Mouse (Mus musculus) thymus, postnatal 36 days (tissue): ENCODE measurements around the gene Ica1l.

ENCODE experiments used
- DNase-seq, 2 experiments: peaks; one replicate each; pipeline ENCODE4 v3.0.0; 2022; ENCODE audit warnings: mixed read lengths in 2 of 2

The Ica1l gene

DNA sequence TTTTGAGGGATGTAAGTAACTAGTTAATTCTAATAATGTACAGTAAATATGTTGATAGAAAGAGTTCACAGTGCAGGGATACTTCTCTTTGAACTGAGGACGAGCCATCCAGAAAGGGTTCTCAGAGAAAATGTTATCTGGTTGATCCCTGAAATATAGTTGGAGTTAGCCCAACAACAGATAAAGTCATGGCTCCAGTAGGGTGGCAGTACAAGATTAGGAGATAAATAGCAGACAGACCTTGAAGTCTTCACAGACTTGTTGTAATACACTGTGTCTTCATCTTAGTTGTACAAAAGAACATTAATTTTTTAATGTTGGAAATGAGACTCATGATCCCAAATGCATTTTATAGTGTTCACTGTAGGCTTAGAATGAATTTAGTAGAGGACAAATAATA, 83.0 kb downstream of the Ica1l start:
- DNase-seq, result no peak

DNA sequence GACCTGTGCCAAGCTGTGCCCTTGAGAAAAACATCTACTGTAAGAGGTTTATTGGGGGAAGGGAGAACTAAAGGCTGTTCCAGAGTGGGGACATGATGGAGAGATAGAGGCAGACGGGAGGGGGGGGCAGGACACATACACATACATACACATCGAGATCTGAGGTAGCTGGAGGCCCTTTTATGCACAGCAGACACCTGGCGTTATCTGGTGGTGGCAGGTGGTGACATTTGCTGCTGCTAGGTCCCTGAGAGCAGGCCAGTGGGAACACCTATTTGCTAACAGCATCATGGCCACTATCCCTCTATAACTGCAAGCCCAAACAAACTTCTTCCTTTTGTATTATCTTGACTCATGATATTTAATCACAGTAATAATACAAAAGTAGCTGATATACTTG, 85.8 kb downstream of the Ica1l start:
- no peak for DNase-seq

DNA sequence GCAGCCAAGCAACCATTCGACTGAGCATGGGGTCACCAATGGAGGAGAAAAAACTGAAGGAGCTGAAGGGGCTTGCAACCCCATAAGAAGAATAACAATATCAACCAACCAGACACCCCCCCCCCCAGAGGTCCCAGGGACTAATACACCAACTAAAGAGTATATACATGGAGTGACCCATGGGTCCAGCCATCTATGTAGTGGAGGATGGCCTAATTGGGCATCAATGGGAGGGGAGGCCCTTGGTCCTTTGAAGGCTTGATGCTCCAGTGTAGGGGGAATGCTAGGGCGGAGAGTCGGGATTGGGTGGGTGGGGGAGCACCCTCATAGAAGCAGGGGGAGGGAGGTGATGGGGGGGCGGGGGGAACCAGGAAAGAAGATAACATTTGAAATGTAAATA, 95.5 kb downstream of the Ica1l start:
- no peak for DNase-seq

DNA sequence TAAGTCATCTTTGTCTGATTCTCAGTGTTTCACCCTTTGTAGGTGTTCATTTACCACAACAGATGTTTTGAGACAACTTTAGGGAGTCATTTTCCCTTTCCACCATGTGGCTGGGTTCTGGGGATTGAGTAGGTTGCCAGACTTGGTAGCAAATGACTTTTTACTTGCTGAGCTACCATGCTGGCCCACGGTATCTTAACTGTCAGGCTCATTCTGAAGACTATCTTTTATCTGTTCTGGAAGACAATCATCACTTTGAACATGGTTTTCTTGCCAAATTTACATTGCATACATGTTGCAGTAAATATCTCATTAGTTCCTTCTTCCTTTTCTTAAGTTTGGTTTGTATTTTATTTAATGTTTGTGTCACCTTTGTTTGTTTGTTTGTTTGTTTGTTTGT, 97.0 kb downstream of the Ica1l start:
- DNase-seq, result no peak

DNA sequence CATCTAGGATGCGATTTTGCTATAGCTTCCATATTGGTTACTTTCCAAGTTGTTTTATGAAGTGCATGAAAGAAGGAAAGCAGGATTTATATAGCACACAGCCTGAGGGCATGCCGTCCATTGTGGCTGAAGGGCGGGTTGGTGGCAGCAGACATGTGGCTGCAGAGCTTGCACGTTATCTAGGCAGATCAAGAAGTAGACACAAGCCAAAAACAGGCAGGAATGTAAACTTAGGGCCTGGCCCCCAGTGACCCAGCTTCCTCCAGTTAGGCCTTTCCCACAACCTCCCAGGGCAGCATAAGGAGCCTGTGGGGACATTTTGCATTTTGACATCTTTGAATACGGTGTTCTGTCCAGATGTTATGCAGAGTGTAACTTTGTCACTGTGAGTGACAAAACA, 99.2 kb downstream of the Ica1l start:
- DNase-seq, result no peak

DNA sequence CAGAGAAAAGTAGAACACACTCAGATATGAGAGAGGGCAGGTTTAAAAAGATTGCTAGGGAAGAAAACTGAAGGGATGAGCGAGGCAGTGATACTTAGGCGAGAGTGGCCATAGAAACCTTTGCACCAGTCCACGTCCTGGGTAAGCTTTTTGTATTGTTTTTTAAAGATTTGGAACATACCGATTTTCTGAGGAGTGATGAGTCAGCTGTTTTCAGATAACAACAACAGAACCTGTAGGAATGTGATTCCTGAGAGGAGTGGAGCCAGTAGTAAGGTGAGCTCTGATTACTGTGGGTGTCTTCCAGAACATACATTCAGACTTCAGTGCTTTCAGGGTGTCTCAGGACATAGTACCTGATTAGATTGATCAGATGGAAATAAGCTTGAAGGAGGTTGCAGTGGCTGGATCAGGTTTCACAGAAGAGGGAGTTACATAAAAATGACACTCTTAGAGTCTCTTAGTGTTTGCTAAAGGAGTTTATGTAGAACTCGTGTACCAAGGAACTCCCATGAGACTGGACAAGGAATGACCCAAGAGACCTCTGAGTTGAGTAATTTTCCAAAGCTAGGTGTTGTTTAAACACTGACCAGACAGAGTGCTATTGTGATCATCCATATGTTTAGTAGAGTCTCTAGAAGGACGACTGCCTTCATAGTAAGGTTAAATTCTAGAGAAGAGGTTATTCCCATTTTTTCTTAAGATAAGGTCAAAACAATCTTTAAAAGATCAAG, 100.8 kb downstream of the Ica1l start:
- DNase-seq, result no peak

DNA sequence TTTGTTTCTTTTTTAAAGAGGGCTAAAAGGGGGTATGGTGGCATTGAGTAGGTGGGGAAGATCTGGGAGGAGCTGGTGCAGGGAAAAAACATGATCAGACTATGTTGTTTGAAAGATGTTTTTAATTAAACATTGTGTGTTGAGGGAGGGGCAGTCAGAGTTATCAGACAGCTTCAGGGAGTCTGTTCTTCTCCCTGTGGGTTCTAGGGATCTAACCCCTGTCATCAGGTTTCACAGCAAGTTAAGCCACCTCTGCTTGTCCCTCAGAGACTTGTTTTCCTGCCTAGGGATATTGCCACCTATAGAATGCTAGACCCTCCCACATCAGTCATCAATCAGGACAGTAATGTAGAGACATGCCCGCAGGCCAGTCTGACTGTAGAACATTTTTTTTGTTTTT, 101.9 kb downstream of the Ica1l start:
- DNase-seq, result no peak

DNA sequence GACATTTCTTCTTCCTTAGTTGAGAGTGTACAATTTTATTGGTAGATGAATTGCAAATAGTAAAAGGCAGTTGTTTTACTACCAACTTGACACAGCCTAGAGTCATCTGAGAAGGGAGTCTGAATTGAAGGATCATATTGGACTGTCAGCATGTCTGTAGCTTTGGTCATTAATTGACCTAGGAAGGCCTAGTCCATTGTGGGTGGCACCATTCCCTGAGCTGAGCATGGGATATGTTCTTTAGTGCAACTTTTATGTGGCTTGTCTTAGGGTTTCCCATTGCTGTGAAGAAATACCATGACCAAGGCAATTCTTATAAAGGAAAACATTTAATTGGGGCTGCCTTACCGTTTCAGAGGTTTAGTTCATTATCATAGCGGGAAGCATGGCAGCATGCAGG, 110.0 kb downstream of the Ica1l start:
- DNase-seq, result no peak
